Mouse (Mus musculus) liver, embryonic 14.5 days (tissue): ENCODE results near the gene Robo4.

Source experiments
- CTCF ChIP-seq: IDR thresholded peaks from 2 replicates; pipeline ENCODE4 v1.5.1; 2016; ENCODE audit warnings: antibody characterized with exemption, low read depth, control low read depth
- EP300 ChIP-seq: IDR thresholded peaks from 2 replicates; pipeline ENCODE4 v1.6.1; 2016; ENCODE audit warnings: antibody characterized with exemption, low read depth

GRCm38 (mm10) chr9:37460961-37461340 lies 59.3 kb downstream of the Robo4 start:
- TF ChIP-seq CTCF (no peak), EP300 (no peak)
